In genomic region chr13:52059756-52060417, GRCm38 (mm10) we compare ENCODE assay signal across 13 mouse cellular contexts.
DNase-seq lines count a peak whose midpoint lies in the region; ATAC-seq and TF ChIP-seq lines count a peak whose summit lies in the region.
"Had no signal": no experiment of that assay in that cellular context is flagged by ENCODE, and none has a peak within 500 bp of the region (broad histone marks: within the 10 kb centered on the region; RNA-seq: fewer than 3 reads in every experiment).

No protein-coding gene starts in this region.

- no peak for TF ChIP-seq POLR2A in kidney, adult 2 months (IDR thresholded peaks at IDR 0.05; ENCODE audit: low read depth, low read length)
- no peak for TF ChIP-seq POLR2A in testis, adult 2 months (IDR thresholded peaks at IDR 0.05; ENCODE audit: control insufficient read depth, low read depth, low read length)

- DNase-seq in kidney, adult 2 months = no peak
- DNase-seq in kidney, postnatal 14 days = no peak
- DNase-seq in testis, postnatal 14 days (ENCODE audit: low spot score) = no peak
- DNase-seq in limb, embryonic 10.5 days (ENCODE audit: low spot score) = no peak
- no peak for DNase-seq in ovary, adult 18-20 months (ENCODE audit: low spot score)

- TF ChIP-seq CTCF in kidney, adult 2 months (conservative IDR thresholded peaks at IDR 0.05; ENCODE audit: insufficient read depth, insufficient read length, low read depth, low read length) = no peak
- TF ChIP-seq CTCF in testis, adult 2 months (IDR thresholded peaks at IDR 0.05; ENCODE audit: control insufficient read depth, insufficient read depth, insufficient replicate concordance, low read depth, low read length) = no peak

- no peaks in the 10 kb centered on the region for H3K9me3 ChIP-seq in limb, embryonic 10.5 days (replicated peaks)
- H3K9me3 ChIP-seq in forebrain, embryonic 12.5 days = no peaks in the 10 kb centered on the region
- H3K9me3 ChIP-seq: heart, embryonic 12.5 days had no signal

- ATAC-seq in megakaryocyte progenitor cell, adult 5-6 weeks (replicated peaks; ENCODE audit: poor library complexity) = no peak
- no peak for ATAC-seq in forebrain, embryonic 12.5 days (ENCODE audit: low FRiP score)

- H3K27me3 ChIP-seq in kidney, adult 2 months (replicated peaks; ENCODE audit: control insufficient read depth, insufficient read depth, low read length) = no peaks in the 10 kb centered on the region
- H3K27me3 ChIP-seq in testis, adult 2 months (ENCODE audit: control insufficient read depth, insufficient read depth, low read length) = no peaks in the 10 kb centered on the region
- H3K27me3 ChIP-seq in limb, embryonic 10.5 days (ENCODE audit: low read depth, poor library complexity, severe bottlenecking) = no peaks in the 10 kb centered on the region
- H3K27me3 ChIP-seq in forebrain, embryonic 12.5 days = 0 out of 2 replicates have a peak, but pooled peaks cover 6% of the 10 kb centered on the region
- H3K27me3 ChIP-seq: heart, embryonic 12.5 days had no signal

- H3K4me3 ChIP-seq in kidney, adult 2 months (ENCODE audit: insufficient read depth, low read depth, low read length) = no peak overlapping the region
- peak overlapping the region; percentile 0 for H3K4me3 ChIP-seq in testis, adult 2 months (ENCODE audit: control insufficient read depth, low read depth, low read length)
- peak overlapping the region; percentile 14; the same call in 1 of the 2 replicates for H3K4me3 ChIP-seq in limb, embryonic 10.5 days
- no peak overlapping the region for H3K4me3 ChIP-seq in forebrain, embryonic 12.5 days (replicated peaks)
- H3K4me3 ChIP-seq: erythroblast, embryonic 14.5 days; heart, embryonic 12.5 days; layer of hippocampus, adult 2 months had no signal

- WGBS in kidney, adult 2 months = 65% methylated on average over 22 of the region's 22 CpGs
- WGBS in limb, embryonic 10.5 days = 77% methylated on average over 22 of the region's 22 CpGs
- WGBS in forebrain, embryonic 12.5 days = 91% methylated on average over 22 of the region's 22 CpGs

- H3K4me1 ChIP-seq in kidney, adult 2 months (ENCODE audit: control insufficient read depth, insufficient read depth, low read length) = peaks cover 22% of the 10 kb centered on the region; the same call in 1 of the 2 replicates
- H3K4me1 ChIP-seq in testis, adult 2 months (ENCODE audit: control insufficient read depth, insufficient read depth, low read length) = peaks cover 8% of the 10 kb centered on the region
- peaks cover 26% of the 10 kb centered on the region for H3K4me1 ChIP-seq in limb, embryonic 10.5 days
- 0 out of 2 replicates have a peak, but pooled peaks cover 4% of the 10 kb centered on the region for H3K4me1 ChIP-seq in forebrain, embryonic 12.5 days

- no peak overlapping the region for H3K9ac ChIP-seq in forebrain, embryonic 12.5 days
- H3K9ac ChIP-seq: heart, embryonic 12.5 days; hindbrain, embryonic 14.5 days had no signal

- H3K4me2 ChIP-seq in forebrain, embryonic 12.5 days = no peak overlapping the region
- H3K4me2 ChIP-seq: heart, embryonic 12.5 days; hindbrain, embryonic 14.5 days had no signal

- no peaks in the 10 kb centered on the region for H3K36me3 ChIP-seq in kidney, adult 2 months (ENCODE audit: control insufficient read depth, insufficient read depth, low read length)
- no peaks in the 10 kb centered on the region for H3K36me3 ChIP-seq in testis, adult 2 months (ENCODE audit: control insufficient read depth, insufficient read depth, low read length)
- no peaks in the 10 kb centered on the region for H3K36me3 ChIP-seq in limb, embryonic 10.5 days
- no peaks in the 10 kb centered on the region for H3K36me3 ChIP-seq in forebrain, embryonic 12.5 days (replicated peaks)
- H3K36me3 ChIP-seq: heart, embryonic 12.5 days had no signal

- H3K27ac ChIP-seq in kidney, adult 2 months (ENCODE audit: insufficient read depth, low read depth, low read length) = peak overlapping the region; percentile 12; the same call in 1 of the 2 replicates
- H3K27ac ChIP-seq in testis, adult 2 months (ENCODE audit: control insufficient read depth, insufficient read depth, low read depth, low read length) = no peak overlapping the region
- peak overlapping the region; percentile 67 for H3K27ac ChIP-seq in limb, embryonic 10.5 days
- no peak overlapping the region for H3K27ac ChIP-seq in forebrain, embryonic 12.5 days
- H3K27ac ChIP-seq: hindbrain, embryonic 14.5 days; layer of hippocampus, adult 2 months; macrophage had no signal

Comparison
In these comparisons a context has a peak if more than half of its experiments do, and no peak if none do; other contexts are left out.
1. H3K27ac ChIP-seq: peak in kidney, adult 2 months (single experiment) and limb, embryonic 10.5 days (single experiment); none in testis, adult 2 months (single experiment) and forebrain, embryonic 12.5 days (single experiment).
2. H3K4me3 ChIP-seq: peak in testis, adult 2 months (single experiment) and limb, embryonic 10.5 days (single experiment); none in kidney, adult 2 months (single experiment) and forebrain, embryonic 12.5 days (single experiment).